Mouse (Mus musculus) spleen, postnatal 4 days (tissue): ENCODE results near the gene Tmem231.

ENCODE experiments used
- DNase-seq, 2 experiments: peaks; one replicate each; pipeline ENCODE4 v3.0.0; 2022; ENCODE audit warnings: low spot score in 2 of 2

Gene Tmem231

GRCm38 (mm10) chr8:111933348-111934076, at the start of gene Tmem231:
Tmem231 (minus strand) TSS chr8:111933881.
- peak; percentile 89 to 92 for DNase-seq

DNA sequence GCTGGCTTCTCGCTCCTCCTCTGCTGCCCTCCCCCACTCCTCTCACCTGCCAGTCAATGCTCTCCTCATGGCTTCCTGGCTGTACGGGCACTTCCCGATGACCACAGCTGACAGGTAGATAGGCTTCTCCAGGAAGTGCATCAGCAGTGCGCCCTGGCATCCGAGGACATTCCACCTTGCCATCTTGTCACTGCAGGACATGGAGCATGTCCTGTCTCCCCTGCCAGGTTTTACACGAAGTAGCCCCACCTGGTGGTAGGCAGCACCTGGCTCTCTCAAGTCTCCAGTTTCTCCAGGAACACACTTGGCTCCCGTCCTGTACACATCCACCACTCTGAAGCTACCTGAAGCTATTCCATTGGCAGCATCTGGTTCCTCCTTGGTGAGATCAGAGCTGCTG, 48.4 kb upstream of the Tmem231 start:
- no peak for DNase-seq

DNA sequence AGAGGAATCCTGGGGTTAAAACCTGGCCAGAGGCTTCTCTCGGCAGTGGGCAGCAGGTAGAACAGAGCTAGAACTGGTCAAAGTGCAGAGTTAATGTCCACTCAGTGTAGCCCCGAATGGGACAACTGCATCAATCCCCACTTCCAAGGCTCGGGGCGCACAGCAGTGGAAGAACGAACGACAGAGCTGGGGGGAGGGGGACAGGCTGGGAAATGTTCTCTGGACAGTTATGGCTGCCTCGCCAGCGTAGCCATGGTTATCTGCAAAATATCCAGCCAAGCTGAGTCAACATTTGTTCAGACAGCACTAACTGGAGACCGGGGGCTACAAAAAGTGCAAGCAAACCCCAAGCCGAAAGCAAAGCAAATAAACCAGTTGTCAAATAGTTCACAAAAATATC, 44.5 kb upstream of the Tmem231 start:
- DNase-seq: no peak

DNA sequence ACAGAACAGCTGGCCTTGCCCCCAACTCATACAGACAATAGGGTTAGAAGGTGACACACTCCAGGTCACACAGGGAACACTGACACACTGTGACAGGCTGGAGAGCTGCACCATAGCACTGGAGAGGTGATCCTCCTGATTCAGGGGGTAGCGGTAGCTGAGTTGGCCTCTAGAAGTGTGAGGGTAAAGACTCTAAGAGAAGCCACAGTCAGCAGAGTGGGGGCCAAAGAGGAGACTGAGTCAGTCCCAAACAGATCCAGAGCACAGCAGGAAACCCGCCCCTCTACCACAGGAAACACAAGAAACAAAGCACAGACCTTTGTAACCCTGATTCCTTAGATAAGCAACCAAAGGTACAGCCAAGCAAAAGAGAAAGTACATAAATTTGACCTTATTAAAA, 42.6 kb upstream of the Tmem231 start:
- no peak for DNase-seq

DNA sequence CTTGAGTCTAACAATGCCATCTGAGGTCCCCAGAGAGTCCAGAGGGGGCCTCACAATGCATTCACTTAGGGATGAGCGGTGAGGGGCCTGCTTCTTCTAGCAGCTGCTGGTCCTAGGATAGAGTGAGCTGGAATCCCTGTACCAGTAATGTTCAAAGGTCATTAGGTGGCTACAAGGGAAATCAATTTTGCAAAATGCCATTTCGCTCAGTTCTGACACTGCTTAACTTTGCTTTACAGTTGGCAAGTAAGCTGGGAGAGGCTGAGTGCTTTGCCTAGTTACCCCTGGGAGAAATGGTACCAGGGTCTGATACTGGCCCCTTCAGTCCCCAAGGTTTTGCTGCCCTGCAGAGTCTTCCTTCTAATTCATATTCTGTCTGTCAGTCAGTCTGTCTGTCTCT, 42.0 kb upstream of the Tmem231 start:
- DNase-seq: no peak

DNA sequence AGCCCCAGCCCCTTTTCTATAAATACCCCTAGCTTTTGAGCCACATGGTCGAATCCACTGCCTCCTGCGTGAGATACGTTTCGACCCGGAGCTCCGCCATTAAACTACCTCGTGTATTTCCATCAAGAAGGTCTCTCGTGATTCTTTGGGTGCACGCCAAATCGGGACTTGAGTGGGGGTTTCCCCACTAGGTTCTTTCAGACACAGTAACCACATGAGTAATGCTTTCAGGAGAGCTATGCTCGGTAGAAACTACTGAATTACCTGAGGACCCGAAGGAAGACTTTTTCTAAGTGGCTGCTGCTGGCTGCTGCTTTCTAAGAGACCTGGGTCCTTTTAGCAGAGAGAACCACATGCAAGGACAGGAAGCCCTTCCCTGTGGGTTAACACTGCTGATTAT, 40.5 kb upstream of the Tmem231 start:
- DNase-seq: no peak

DNA sequence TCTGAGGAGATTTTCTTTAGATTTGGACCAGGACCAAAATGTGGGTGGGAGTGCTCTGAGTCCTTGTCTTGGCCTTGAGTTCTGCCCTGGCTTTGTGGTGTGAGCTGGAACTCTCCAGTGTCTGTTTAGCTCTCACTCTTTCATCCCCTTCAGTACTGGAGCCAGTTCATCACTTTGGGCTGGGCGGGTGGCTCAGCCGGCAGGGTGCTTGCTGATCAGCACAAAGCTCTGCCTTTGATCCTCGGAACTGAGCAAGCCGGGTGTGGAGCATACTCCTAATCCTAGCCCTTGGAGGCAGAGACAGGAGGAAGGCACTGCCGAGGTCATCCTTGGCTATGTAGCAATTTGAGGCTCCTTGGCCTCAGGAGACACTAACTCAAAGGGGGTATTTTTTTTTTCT, 35.3 kb upstream of the Tmem231 start:
- no peak for DNase-seq

DNA sequence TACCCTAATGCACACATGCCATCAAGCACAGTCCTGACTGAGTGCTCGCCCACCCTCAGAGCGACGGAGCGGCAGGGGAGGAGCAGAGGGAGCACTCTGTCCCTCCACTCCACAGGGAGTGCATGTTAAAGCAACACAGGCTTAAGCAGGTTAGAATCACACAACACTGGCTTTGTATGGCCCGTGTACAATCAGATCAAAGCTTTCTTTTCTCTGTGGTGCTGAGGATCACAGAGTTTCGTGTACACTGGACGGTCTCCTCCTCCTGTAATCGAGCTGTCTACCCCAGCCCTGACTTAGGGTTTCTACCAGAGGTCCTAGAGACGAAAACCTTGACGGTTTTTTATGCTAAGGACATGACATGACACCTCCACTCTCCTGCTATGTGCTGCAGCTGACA, 34.9 kb upstream of the Tmem231 start:
- DNase-seq: no peak

GRCm38 (mm10) chr8:111967246-111967870, 33.7 kb upstream of the Tmem231 start:
- DNase-seq: no peak

- no peak for DNase-seq
These were observed 31.3 kb upstream of the Tmem231 start for GRCm38 (mm10) chr8:111964849-111965561.

GRCm38 (mm10) chr8:111964351-111964750, 30.7 kb upstream of the Tmem231 start:
- no peak for DNase-seq

DNA sequence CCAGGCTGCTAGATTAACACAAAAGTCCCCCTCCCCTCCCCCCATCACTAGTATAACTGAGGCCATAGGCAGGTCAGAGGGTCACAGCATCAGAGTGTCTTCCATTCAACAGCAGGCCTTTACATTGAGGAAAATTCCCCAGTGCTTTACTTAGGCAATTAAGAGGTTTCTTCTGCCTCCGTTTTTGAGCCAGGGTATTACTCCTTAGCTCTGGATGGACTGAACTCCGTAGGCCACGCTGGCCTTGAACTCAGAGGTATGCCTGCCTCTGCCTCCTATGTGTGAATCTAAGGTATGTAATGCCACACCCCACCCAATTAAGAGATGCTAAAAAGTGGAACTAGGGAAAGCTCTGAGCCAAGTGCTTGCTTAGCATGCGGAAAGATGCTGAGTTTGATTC, 29.9 kb upstream of the Tmem231 start:
- DNase-seq: no peak

- no peak for DNase-seq
These were observed 29.4 kb upstream of the Tmem231 start for GRCm38 (mm10) chr8:111963091-111963490.

DNA sequence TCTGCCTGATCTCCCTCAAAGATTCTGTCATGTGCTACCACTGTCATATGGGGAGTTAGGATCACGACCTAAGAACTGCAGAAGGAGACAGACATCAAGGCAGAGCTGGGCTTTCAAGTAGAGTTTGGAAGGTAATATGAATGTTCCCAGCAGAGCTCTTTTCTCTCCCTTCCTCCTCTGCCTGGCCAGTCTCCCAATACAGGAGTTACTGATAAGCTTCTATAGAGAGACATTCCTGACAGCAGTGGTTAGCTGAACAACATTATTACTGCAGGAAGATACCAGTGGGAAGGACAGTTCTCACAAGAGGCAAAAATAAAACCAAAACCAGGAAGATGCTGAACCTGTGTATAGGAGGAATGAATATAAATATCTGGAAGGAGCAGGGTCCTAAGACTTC, 28.9 kb upstream of the Tmem231 start:
- DNase-seq: no peak

DNA sequence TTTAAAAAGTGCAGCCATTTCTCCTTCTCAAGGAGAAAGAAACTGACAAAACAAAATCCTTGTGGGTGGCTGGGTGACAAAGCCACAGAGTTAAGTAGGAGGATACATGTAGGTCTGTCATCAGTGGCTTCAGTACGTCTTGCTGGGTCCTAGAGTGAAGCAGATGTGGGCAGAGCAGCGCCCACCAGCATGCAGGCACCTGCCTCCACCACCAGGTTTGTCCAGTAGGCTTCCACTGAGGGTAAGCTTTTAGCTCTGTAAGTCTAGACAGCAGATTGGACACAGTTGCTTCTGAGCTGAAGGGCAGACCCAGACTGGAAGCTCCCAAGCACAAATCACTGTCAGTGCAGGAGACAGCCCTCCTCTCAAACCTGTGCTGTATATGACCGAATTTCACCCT, 27.6 kb upstream of the Tmem231 start:
- no peak for DNase-seq

DNA sequence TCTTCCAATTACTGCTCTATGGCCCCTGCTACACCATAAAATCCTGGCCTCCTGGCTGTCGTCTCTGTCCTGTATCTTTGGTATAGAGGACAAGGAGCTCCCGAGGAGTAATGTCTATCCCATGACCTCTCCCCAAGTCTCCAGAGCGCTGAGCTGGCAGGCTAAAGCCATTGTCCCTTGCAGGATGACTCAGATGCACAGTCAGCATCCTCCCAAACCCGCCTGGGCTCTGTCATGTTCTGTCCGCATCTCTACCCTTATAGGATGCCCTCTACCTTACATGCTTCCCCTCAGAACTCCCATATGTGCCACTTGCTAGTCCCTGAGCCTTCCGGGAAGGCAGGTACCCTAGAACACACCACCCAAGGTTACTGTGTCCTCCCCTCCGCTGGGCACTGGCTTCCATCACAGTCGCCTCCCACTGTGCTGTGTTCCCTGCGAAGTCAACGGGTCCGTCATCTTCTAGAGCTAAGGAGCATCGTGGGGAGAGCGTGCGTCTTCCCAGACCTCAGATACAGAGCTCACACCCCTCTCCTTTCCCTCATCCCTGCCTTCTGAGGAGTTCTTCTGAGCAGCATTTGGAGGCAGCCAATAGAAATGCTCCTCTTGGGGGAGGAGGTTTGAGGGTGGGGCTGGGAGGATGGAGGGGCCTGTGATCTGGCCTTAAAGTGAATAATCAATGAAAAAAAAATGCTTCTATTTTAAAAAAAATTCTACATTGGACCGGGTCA, 27.1 kb upstream of the Tmem231 start:
- no peak for DNase-seq

GRCm38 (mm10) chr8:111957231-111957630, 23.6 kb upstream of the Tmem231 start:
- DNase-seq: no peak

DNA sequence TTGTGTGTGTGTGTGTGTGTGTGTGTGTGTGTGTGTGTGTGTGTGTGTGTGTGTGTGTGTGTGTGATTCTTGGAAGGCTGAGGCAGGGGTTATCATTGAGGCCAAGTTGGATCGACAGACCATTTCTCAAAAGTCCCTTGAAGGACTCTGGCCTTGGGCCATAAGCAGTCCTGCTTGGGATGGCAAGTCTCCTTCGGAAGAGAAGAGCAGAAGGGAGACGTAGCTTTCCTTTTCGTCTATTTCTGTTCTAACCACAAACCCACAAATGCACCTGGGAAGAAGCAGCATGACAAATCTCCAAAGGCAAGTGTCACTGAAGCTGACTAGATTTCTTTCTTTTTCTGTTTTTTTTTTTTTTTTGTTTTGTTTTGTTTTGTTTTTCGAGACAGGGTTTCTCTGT, 22.2 kb upstream of the Tmem231 start:
- no peak for DNase-seq

DNA sequence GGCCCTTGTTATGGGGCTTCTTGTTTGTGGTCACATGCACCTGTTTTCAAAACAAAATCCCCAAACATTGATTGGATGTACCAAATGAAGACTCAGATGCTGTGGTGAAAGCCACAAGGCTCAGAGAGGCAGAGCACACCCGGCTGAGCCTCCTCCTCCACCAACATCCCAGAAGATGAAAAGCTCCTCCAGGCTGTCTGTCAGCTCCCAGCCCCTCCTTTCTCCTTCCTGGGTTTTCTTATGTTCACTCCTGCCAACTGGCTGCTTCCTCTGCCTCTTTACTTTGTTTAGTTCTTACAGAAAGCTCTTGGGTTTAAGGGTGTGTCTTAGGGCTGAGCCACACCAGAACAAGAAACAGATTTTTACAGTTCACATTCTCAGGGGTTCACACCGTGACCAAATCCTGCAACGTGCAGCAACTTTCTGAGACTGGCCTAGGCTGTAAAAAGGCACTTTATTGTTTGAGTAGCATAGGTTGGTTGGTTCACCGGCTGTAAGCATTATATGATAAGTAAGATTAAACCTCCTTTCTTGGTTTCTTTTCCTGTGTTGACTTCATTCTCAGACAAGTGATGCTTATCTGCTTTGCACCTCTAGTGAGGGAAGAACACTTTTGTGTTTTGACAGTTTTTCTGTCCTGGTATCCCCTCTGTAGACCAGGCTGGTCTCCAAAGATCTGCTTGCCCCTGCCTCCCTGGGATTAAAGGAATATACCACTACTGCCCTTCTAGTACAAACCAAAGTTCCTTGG, 21.3 kb upstream of the Tmem231 start:
- no peak for DNase-seq

DNA sequence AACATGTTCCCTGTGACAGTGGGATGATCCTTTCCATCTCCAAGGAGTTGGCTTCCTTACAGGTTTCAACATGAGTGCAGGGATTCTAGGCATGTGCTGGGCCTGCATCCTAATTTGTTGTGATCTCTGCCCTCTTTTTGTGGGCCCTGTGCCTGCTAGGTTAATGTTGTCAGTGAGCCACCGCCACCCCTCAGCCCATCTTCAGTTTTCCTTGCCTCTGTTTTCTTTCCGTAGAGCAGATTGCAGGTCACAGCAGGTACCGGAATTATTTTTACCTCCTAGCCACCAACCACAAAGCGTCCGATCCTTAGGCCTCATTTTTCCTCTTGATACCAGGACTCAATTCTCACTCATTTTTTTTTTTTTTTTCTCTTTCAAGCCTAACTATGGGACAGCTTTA, 18.3 kb upstream of the Tmem231 start:
- no peak for DNase-seq

- no peak for DNase-seq
These were observed 17.6 kb upstream of the Tmem231 start for GRCm38 (mm10) chr8:111951317-111951716.

- DNase-seq: no peak
These were observed 17.2 kb upstream of the Tmem231 start for GRCm38 (mm10) chr8:111950846-111951245.
